Mouse (Mus musculus): ENCODE measurements around the gene Tmem201. TPM values are rescaled to one million over a fixed set of nuclear protein-coding genes. Genes with fewer than 3 reads are reported as not detected.
"Not testable (repeated sequence)": the region's sequence is repeated elsewhere in the genome, so short reads cannot be mapped to it uniquely, and the experiment has no call there.

Tmem201 gene
- total RNA-seq, 2 experiments from 2014 or later = 59.6 to 65.5 TPM

GRCm38 (mm10) chr4:149752124-149752799, 14.4 kb upstream of the Tmem201 start:
- intact Hi-C loops (cut with DNase I) = loop anchor here (5.0 kb wide), 1 partner anchor 205 kb away; the partner anchor contains the start of gene Spsb1
- peak; percentile 68 to 71 for DNase-seq (ENCODE audit: low spot score in 2 of 2)

GRCm38 (mm10) chr4:149750671-149751070, 12.8 kb upstream of the Tmem201 start:
- intact Hi-C loops (cut with DNase I) = loop anchor here (5.0 kb wide), 1 partner anchor 207 kb away; the partner anchor contains the start of gene Spsb1
- DNase-seq (ENCODE audit: low spot score in 2 of 2) = no peak

GRCm38 (mm10) chr4:149749663-149750015, 11.8 kb upstream of the Tmem201 start:
- DNase-seq (ENCODE audit: low spot score in 2 of 2) = not testable (repeated sequence)
- intact Hi-C loops (cut with DNase I) = loop anchor here (5.0 kb wide), 1 partner anchor 208 kb away; the partner anchor contains the start of gene Spsb1

GRCm38 (mm10) chr4:149749003-149749662, 11.3 kb upstream of the Tmem201 start:
- peak in 1 of 2 experiments; percentile 46 for DNase-seq (ENCODE audit: low spot score in 2 of 2)
- intact Hi-C loops (cut with DNase I) = no loop called here

- intact Hi-C loops (cut with DNase I) = no loop called here
- DNase-seq (ENCODE audit: low spot score in 2 of 2) = no peak
These were observed 6.3 kb upstream of the Tmem201 start for GRCm38 (mm10) chr4:149744119-149744518.

- DNase-seq (ENCODE audit: low spot score in 2 of 2) = no peak
- intact Hi-C loops (cut with DNase I) = no loop called here
These were observed 4.2 kb upstream of the Tmem201 start for GRCm38 (mm10) chr4:149742011-149742530.

GRCm38 (mm10) chr4:149740301-149740700, 2.5 kb upstream of the Tmem201 start:
- intact Hi-C loops (cut with DNase I) = no loop called here
- DNase-seq (ENCODE audit: low spot score in 2 of 2) = no peak

- no peak for DNase-seq (ENCODE audit: low spot score in 2 of 2)
- intact Hi-C loops (cut with DNase I) = no loop called here
These were observed 1.6 kb upstream of the Tmem201 start for GRCm38 (mm10) chr4:149739478-149739877.

- no peak for DNase-seq (ENCODE audit: low spot score in 2 of 2)
- intact Hi-C loops (cut with DNase I) = no loop called here
These were observed 1.3 kb downstream of the Tmem201 start for GRCm38 (mm10) chr4:149736581-149736980.

GRCm38 (mm10) chr4:149735624-149736250, 2.1 kb downstream of the Tmem201 start:
- no peak for DNase-seq (ENCODE audit: low spot score in 2 of 2)
- intact Hi-C loops (cut with DNase I) = no loop called here

- intact Hi-C loops (cut with DNase I) = no loop called here
- DNase-seq (ENCODE audit: low spot score in 2 of 2) = no peak
These were observed 2.9 kb downstream of the Tmem201 start for GRCm38 (mm10) chr4:149734730-149735475.

- intact Hi-C loops (cut with DNase I) = no loop called here
These were observed 3.6 kb downstream of the Tmem201 start for GRCm38 (mm10) chr4:149734246-149734645.

GRCm38 (mm10) chr4:149733748-149734147, 4.1 kb downstream of the Tmem201 start:
- intact Hi-C loops (cut with DNase I) = no loop called here
- DNase-seq (ENCODE audit: low spot score in 2 of 2) = peak in 1 of 2 experiments; percentile 86

More at GRCm38 (mm10) chr4:149734246-149734645, 3.6 kb downstream of the Tmem201 start:
- no peak for DNase-seq (ENCODE audit: low spot score in 2 of 2)

GRCm38 (mm10) chr4:149732800-149733199, 5.0 kb downstream of the Tmem201 start:
- no peak for DNase-seq (ENCODE audit: low spot score in 2 of 2)
- intact Hi-C loops (cut with DNase I) = no loop called here

GRCm38 (mm10) chr4:149732313-149732712, 5.5 kb downstream of the Tmem201 start:
- intact Hi-C loops (cut with DNase I) = no loop called here
- no peak for DNase-seq (ENCODE audit: low spot score in 2 of 2)

- DNase-seq (ENCODE audit: low spot score in 2 of 2) = no peak
These were observed 7.0 kb downstream of the Tmem201 start for GRCm38 (mm10) chr4:149730827-149731226.

GRCm38 (mm10) chr4:149728810-149729209, 9.0 kb downstream of the Tmem201 start:
- intact Hi-C loops (cut with DNase I) = no loop called here

More at GRCm38 (mm10) chr4:149730827-149731226, 7.0 kb downstream of the Tmem201 start:
- intact Hi-C loops (cut with DNase I) = no loop called here

GRCm38 (mm10) chr4:149727636-149728035, 10.2 kb downstream of the Tmem201 start:
- intact Hi-C loops (cut with DNase I) = no loop called here
- no peak for DNase-seq (ENCODE audit: low spot score in 2 of 2)

More at GRCm38 (mm10) chr4:149728810-149729209, 9.0 kb downstream of the Tmem201 start:
- no peak for DNase-seq (ENCODE audit: low spot score in 2 of 2)

- peak; percentile 59 to 77 for DNase-seq (ENCODE audit: low spot score in 2 of 2)
- intact Hi-C loops (cut with DNase I) = no loop called here
These were observed 12.0 kb downstream of the Tmem201 start for GRCm38 (mm10) chr4:149725661-149726350.
